Mouse (Mus musculus): ENCODE measurements at regions not wholly inside any gene's neighbourhood (a gene's known extent, or its start where the extent isn't known, plus 50 kb on each side); places are given as distances from the start of the nearest gene placed in this dataset.

GRCm38 (mm10) chr2:51222851-51223250 lies 73.9 kb upstream of the Rnd3 start:
- H3K36me3 ChIP-seq (ENCODE audit: control insufficient read depth, insufficient read depth, low read length), result no peaks in the 10 kb centered on the region
- H3K9ac ChIP-seq (ENCODE audit: low read length), result no peak overlapping the region
- DNase-seq (ENCODE audit: low spot score) (no peak), ATAC-seq (no peak)
- H3K4me1 ChIP-seq (ENCODE audit: control insufficient read depth, insufficient read depth, low read length), result no peaks in the 10 kb centered on the region
- H3K27me3 ChIP-seq (replicated peaks; ENCODE audit: control insufficient read depth, insufficient read depth, low read length), result no peaks in the 10 kb centered on the region
- 10% methylated on average over 1 of the region's 1 CpGs for WGBS
- no peak overlapping the region for H3K4me3 ChIP-seq (ENCODE audit: low read depth, low read length)
- H3K27ac ChIP-seq (ENCODE audit: low read depth, low read length), result no peak overlapping the region
- H3K4me2 ChIP-seq (ENCODE audit: low read length), result no peak overlapping the region
- no peaks in the 10 kb centered on the region for H3K9me3 ChIP-seq (replicated peaks; ENCODE audit: control insufficient read depth, low read length)

- no peak overlapping the region for H3K27ac ChIP-seq (ENCODE audit: low read depth, low read length)
- no peak for ATAC-seq
Measured at GRCm38 (mm10) chr2:51219714-51220113, 70.8 kb upstream of the Rnd3 start.

DNA sequence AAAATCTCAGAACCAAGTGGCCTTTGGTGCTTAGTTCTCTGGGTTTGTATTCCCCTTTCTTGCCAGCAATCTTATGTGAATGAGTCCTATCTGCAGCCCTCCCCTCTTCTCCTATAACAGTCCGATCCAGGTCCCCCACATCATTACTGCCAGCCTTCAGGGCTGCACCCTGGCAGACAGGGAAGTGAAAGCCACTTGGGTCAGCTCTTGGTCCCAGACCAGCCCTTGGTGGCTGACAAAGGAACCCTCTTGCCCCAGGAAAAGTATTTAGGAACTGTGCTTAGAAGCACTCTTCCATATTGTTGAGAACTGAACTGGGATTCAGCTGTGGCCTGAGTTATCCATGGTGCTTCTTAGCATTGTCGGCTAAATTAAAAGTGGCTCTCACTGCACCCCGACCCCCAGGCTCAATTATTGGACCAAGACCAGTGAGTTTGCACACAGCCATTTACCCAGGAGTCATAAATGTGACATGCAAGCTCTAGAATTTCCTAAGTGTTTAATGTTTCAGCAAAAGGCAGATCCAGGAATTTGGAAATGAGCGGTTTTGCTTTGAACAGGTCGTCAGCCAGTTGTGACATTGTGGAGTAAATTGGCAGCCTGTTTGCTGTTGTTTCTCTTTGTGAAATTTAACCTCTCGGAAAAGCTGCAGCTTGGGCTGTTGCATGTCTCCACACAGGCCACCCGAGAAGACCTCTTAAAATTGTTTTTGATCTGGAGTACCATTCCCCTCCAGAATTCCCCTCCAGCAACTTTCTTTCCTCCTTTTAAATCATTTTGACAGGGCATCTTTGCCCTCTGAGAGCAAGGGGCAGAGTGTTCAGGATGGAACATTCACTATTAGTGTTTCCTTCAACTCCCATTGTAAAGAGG lies 58.5 kb upstream of the Rnd3 start:
- H3K9me3 ChIP-seq (replicated peaks; ENCODE audit: control insufficient read depth, low read length), result no peaks in the 10 kb centered on the region
- DNase-seq (ENCODE audit: low spot score) (no peak), ATAC-seq (no peak)
- no peaks in the 10 kb centered on the region for H3K36me3 ChIP-seq (ENCODE audit: control insufficient read depth, insufficient read depth, low read length)
- no peaks in the 10 kb centered on the region for H3K27me3 ChIP-seq (replicated peaks; ENCODE audit: control insufficient read depth, insufficient read depth, low read length)
- no peak overlapping the region for H3K4me3 ChIP-seq (ENCODE audit: low read depth, low read length)
- no peak overlapping the region for H3K4me2 ChIP-seq (ENCODE audit: low read length)
- peaks cover 2% of the 10 kb centered on the region; the same call in 1 of the 2 replicates for H3K4me1 ChIP-seq (ENCODE audit: control insufficient read depth, insufficient read depth, low read length)
- H3K9ac ChIP-seq (ENCODE audit: low read length), result no peak overlapping the region
- no peak overlapping the region for H3K27ac ChIP-seq (ENCODE audit: low read depth, low read length)
- 64% methylated on average over 7 of the region's 7 CpGs for WGBS

More at GRCm38 (mm10) chr2:51219714-51220113, 70.8 kb upstream of the Rnd3 start:
- Histone ChIP-seq H3K9me3 (replicated peaks; ENCODE audit: control insufficient read depth, low read length) (no peaks in the 10 kb centered on the region), H3K4me3 (ENCODE audit: low read depth, low read length) (no peak overlapping the region), H3K4me2 (ENCODE audit: low read length) (no peak overlapping the region), H3K36me3 (ENCODE audit: control insufficient read depth, insufficient read depth, low read length) (no peaks in the 10 kb centered on the region), H3K27me3 (replicated peaks; ENCODE audit: control insufficient read depth, insufficient read depth, low read length) (no peaks in the 10 kb centered on the region), H3K4me1 (ENCODE audit: control insufficient read depth, insufficient read depth, low read length) (no peaks in the 10 kb centered on the region), H3K9ac (ENCODE audit: low read length) (no peak overlapping the region)
- no peak for DNase-seq (ENCODE audit: low spot score)
- 68% methylated on average over 6 of the region's 6 CpGs for WGBS

GRCm38 (mm10) chr2:51206332-51206731 lies 57.4 kb upstream of the Rnd3 start:
- no peak for ATAC-seq
- H3K4me1 ChIP-seq (ENCODE audit: control insufficient read depth, insufficient read depth, low read length), result peaks cover 2% of the 10 kb centered on the region; the same call in 1 of the 2 replicates
- H3K4me2 ChIP-seq (ENCODE audit: low read length), result no peak overlapping the region
- 68% methylated on average over 4 of the region's 4 CpGs for WGBS
- H3K27me3 ChIP-seq (replicated peaks; ENCODE audit: control insufficient read depth, insufficient read depth, low read length), result no peaks in the 10 kb centered on the region
- no peak for DNase-seq (ENCODE audit: low spot score)
- no peak overlapping the region for H3K27ac ChIP-seq (ENCODE audit: low read depth, low read length)
- no peaks in the 10 kb centered on the region for H3K36me3 ChIP-seq (ENCODE audit: control insufficient read depth, insufficient read depth, low read length)
- H3K9ac ChIP-seq (ENCODE audit: low read length), result no peak overlapping the region
- no peaks in the 10 kb centered on the region for H3K9me3 ChIP-seq (replicated peaks; ENCODE audit: control insufficient read depth, low read length)
- H3K4me3 ChIP-seq (ENCODE audit: low read depth, low read length), result no peak overlapping the region

Data from forebrain, embryonic 14.5 days (tissue).